Mouse (Mus musculus) cerebellum, adult 8-10 months (tissue): ENCODE measurements around the gene Map3k20.

Experiments used
- DNase-seq: peaks from one replicate; pipeline ENCODE4 v3.0.0; 2022

Gene Map3k20

DNA sequence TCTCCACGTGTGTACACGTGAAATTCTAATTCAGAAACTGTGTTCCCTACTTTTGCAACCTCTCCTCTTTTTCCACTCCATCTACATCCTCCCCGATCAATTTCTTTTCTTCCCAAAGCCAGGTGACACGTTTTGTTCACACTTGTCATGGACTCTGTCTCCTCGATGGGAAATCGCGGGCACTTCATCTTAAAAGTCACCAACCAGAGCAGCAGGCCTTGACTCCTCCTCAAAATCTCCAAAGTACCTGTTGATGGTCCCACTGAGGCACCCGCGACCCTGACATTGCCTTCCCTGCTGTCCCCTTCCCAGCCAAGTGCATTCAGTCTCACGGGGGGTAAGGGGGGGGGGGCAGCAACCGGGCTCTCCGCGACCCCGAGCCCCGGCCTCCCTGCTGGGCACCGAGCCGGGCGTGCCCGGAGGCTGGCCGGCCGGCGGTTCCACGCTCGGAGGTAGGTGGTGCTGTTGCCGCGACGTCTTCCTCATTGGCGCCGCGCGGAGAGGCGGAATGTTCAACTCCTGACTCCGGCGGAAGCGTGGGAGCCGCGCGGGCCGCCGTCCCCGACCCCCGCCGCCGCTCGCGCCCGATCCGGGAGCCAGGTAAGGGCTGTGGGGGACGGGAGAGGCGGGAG is at the start of gene Map3k20:
Gene Map3k20 (plus strand): TSS at position 382 of the 632 bp plus-strand sequence.
- no peak for DNase-seq

DNA sequence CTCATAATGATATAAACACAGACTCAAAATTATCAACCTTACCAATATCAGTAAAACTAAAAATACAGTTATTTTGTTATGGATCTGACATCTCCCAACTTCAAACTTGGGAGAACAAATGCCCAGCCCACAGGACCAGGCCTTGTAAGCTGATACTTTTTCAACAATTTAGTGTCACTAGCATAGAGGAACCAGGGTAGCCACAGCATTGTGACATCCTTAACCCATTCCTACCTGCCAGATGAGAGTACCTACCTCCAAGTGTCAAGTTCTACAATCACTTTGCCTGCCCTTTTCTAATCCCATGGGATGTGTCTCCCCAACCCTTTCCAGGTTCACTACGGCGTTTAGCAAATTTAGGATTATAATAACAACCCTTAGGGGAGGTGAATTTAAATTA is 47.0 kb upstream of the Map3k20 start:
- DNase-seq, result no peak

DNA sequence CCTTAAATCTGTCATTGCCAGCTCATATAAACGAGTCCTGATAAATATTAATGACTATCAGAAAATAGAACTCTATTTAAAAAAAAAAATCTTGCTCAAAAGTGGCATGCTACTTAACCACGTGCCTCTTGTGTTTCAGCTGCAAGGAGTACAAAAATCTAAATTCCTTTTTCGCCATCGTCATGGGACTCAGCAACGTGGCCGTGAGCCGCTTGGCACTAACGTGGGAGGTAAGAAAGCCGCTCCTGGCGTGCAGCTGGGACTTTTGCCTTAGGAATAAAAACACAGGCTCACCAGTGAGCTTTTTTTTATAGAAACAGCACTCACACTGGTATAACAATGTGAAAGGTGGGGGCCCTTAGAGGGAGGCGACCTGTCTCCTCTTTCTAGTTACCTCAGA is 46.5 kb upstream of the Map3k20 start:
- DNase-seq, result no peak

DNA sequence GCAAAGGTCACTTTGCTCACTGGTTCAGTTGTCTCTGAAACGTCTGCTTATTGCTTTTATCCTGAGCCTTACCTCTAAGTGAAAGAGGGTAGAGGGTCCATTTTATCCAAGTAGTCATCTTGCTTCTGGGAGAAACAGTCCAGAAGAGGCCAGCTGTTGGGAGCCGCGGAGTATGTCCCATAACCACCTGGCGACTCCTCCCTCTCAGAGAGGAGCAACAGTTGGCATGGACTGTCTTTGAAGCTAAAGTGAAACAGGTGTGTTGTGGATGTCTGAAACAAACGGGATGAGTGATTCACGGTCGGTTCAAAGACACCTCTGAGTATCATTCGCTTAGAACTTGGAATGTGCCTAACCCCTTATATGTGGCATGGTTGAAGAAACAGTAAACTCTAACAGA is 46.0 kb upstream of the Map3k20 start:
- no peak for DNase-seq

DNA sequence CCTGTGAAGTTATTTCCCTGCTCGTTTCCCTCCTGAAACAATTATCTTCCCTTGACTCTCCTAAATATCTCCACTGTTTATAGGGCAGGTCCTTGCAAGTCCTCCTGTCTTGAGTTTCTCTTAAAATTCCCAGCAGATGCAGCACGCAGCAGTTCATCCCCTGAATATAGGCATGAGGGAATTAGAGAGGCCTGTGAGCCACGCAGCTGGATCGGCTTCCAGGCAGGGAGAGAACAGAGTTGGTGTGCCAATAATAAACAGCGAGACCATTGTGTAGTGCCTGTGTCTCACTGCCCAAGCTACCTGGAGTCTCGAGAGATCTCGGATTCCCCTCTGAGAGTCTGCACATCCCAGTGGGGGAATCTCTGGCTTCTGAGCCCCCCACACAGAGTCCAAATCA is 45.4 kb upstream of the Map3k20 start:
- no peak for DNase-seq

DNA sequence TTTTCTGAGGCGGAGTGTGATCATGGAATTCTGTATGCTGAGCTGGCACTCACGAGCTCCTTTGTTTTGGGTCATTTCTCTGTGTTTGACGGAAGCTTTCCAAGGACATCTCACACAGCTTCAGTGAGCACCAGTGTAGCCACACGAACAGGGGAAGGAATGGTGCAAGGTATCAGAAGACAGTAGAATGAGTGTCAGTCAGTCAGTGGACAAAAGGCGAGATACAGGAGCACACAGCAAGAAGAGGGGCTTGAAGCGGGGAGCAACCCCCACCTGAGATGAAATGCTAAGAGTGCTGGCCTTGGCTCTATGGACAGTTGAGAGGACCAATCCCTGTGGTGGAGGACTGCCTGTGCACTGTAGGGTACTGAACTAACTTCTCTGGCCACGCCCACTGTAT is 44.7 kb upstream of the Map3k20 start:
- DNase-seq, result no peak

DNA sequence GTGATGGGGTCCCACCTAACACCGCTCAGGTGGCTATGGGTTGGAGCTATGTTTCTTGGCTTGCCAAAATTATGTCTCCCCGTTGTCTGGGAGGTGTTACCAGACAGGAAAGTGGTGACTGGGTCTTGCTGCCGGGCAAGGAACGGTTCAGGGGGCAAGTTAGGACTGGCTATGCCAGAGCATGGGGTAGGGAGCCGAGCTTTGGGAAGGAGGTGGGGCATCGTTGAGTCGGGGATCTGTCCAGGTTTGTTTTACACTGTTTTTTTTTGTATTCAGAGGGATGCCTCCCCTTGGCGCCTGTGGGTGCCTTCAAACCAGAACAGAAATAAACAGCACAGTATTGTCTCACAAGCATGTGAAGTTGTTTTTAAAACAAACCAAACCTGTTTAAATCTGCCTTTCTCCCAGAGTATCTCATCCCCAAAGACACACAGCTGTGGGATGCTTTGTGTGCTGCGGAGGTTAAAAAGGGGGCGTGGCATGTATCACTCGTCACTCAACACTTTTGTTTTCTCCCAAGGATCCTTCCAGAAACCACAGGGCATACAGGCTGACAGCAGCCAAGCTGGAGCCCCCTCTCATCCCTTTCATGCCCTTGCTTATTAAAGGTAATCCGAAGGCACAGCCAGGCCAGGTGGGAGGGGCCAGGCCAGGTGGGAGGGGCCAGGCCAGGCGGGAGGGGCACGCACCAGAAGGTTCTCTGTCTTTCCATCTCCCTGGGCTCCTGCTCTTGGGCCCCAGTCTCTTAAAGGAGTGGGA is 43.5 kb upstream of the Map3k20 start:
- DNase-seq, result no peak

DNA sequence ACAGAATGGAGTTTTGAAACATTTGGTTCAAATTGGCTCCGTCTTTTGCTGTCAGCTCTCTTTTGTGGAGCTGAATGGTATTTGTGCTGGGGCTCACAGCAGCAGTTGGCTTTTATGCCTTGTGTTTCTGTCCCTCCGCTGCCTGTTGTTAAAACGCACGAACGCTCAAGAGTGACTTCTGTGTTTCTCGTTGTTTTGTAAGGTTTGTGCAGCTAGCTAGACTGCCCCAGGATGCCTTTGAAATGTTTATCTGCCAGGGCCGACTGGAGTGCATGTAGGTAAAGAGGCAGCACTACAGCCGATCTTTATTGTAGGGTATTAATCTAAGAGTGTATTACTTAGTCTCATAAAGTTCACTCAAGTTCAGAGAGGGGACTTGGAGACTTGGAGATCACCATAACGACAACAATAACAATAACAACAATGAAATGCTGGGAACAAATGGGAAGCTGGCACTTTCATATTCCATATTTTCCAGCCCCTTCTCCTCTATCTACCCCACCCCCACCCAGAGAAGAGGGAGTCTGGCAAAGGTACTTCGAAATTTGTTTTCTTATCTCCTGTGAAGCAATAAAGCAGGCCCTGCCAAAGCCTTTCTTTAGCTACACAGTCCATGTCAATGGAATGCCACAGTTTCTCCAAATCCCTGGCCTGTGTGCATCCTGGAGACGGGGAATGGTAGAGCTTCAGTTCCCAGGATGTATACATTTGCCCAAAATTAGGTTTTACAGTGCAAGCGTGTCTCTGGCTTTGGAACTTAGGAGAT is 42.3 kb upstream of the Map3k20 start:
- no peak for DNase-seq

DNA sequence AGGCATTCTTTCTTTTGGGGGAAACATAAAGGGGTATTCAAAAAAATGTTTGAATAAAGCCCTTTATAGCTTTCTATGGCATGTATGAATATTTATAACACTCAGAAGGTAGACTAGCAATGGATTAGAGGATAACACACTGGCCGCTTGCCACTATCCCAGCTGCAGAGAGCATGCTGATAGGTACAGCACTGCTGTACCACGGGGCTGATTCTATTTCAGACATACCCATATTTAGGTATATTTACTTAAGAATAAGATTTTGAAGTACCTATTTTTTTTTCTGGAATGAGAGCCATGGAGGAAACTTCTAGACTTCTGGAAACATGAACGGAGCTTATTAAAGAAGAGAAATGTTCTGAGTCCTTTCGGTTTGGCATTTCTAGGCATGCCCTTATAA is 39.8 kb upstream of the Map3k20 start:
- DNase-seq, result no peak

DNA sequence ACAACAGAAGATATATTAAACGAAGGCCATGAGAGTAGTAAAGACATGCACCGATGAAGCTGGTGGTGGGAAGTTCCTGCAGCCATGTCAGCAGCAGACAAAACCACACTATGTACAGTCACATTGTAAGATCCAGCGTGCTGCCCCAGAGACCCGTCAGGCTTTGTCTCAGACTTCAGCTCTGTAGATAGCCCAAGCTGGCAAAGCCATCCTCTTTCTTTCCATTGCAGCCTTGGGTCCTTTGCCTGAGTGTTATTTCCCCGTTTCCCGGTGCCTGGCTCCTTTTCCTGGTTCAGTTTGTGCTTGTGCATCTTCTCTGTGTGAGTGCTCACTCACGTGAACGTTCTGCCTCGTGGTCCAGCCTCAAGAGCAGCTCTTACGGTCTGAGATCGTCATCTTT is 39.1 kb upstream of the Map3k20 start:
- no peak for DNase-seq

DNA sequence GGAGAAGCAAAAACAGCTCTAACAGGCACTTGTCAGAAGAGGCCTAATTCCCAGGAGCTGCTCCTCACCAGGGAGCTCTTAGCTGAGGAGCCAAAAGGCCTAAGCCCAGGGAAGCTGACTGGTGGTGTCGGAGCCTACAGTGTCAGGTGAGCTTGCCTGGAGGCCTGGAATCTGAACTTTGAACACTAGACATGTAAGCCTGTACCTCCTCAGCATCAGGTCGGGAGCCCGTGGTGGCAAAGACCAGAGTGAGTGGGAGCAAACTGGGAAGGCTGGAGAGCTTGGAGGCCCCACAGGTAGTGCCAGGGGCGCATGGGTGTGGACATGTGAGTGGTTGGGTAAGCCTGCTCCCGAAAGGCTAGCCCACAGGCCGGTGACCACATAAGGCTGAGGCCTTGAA is 37.6 kb upstream of the Map3k20 start:
- DNase-seq, result no peak

DNA sequence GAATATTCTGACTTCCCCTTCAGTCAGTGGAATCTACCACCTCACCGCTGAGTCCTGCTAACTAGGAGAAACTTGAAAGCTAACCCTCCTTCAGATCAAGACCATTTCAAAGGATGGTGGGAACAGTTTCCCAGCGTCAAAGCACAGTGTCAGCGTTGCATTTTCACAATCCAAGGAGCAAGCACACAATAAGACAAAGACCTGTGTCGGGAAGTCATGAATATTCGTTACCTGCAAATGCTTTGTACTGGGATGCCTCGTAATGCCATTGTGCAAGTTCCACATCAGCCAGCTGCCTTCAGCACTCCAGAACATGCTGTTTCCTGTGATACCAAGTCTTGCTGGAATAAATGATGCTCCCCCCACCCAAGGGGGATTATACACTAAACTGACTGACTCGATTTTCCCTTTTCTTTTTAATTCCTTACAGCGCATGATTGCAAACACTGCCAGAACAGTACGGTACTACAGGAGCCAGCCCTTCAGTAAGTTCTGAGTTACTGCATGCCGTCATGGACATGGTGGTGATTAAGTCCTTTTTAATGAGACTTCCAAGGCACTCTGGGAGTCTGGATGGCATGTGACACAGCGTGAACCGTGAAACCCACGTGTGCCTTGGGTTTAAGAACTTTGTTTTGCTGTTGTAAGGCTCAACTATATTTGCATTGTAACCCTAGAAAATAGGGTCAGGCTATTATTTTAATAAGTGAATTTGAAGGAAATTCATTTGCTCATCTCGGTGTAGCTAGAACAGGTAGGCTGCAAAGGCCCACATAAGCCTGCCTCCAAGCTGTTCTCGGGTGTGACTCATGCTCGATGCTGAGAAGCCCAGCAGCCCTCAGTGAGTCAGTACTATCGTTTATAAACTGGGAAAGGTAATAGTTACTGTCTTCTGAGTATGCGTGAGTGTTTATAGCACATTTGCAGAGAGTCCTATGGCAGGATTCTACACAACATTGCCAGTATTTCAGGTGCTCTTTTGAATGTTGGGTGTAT is 32.6 kb upstream of the Map3k20 start:
- no peak for DNase-seq

DNA sequence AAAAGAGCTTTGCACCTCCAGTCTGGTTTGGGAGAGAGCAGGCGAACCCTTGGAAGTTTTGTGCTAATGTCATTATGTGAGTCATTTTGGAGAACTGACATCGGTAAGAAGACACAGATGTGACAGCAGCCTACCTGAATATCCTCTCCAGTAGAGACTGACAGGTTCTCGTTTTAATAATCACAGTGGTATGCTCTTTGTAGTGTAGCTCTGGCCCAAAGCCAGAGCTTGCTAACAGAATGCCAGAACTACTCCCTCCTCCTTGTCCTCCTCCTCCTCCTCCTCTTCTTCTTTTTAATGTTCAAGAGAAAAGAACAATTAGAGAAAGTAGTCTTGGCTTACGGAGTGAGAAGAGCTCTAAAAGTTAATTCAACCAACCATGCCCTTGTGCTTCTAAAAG is 31.6 kb upstream of the Map3k20 start:
- DNase-seq, result no peak

DNA sequence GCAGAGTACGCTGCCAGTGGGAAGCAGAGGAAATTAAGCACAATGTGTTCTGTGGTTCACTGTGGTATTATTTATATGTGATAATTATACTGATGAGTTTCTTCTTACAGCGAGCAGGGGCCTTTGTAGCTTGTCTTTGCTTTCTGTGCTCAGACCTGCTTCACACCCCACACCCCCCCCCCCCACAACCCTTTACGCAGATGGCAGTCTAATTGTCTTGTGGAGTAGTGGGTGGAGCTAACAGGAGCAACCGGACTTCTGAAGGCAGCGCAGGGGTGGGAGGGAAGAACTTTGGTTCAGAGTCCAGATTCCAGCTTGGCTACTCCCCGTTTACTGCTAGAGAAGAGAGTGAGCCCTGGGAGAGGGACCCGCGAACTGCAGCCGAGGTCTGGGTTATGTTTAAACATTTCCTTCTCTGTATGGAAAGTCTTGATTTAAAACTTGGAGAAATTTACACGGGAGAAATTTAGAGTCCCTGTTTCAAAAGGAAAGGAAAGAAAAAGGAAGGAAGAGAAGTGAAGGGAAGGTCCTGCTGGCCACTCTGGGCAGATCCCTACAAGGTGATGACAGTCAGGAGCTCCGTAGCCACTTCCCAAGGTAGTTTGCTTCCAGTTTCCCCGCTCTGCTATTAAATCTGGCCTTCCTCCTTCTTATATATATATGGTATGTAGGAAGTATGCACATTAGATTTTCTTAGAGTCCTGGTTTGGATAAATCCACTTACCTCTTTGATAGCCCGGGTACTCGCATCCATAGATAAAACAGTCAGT is 30.4 kb upstream of the Map3k20 start:
- DNase-seq, result no peak

DNA sequence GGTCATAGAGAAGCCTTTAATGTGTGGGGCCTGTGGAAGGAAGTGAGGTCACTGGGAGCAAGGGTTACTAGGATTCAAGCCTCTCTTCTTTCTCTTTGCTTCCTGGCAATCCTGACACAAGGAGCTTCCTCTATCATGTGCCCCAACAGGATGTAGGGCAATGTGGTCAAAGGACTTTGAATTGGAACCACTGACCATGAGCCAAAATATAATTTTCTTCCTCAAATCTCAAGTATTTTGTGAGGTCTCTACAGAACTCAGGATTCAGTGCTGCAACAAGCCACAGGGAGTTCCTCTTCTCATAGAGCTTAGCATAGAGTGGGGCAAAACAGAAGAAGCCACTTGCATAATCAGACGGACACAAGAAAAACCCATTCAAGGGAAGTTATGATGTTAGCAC is 24.7 kb upstream of the Map3k20 start:
- no peak for DNase-seq

DNA sequence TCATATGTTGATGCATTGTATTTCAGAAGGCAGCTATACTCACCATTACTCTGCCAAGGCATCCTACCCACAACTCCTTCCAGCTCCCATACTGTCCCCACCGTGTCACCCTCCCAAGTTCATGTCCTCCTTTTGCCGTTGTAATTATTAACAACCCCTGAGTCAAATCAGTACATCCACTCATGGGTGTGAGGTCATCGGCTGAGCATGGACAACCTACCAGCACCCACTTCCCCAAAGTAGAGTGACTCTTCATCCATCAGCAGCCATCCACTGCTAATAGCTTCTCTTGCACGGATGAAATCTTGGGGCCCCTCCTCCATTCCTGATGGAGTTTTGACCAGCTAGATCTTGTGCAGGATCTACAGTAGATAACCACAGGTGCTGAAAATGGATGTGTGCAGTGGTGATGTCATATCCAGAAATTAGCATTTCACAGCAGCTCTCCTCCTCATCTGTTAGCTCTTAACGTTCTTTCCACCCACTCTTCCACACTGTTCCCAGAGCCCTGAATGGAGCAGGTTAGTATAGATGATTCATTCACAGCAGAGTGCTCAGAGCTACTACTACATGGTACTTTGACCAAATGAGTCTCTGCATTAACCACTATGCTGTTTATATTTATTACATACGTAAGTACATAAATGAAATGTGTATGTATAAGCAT is 22.5 kb upstream of the Map3k20 start:
- no peak for DNase-seq

DNA sequence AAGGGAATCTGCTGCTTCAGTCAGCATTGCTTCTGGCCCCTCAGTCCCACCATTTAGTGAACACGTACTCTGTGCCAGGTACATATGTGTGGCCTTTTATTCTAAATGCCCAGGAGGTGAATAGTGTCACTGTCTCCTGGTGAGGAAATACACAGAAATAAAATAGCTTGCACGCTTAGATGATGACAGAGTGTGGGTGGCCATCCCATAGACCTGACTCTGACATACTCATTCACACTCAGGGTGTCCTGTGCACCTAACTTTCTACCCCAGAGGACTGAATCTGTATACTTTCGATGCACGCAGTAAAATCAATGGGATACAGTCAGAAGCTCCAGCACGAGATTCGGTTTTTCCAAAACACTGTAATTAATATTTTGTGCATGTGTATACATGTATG is 18.0 kb upstream of the Map3k20 start:
- no peak for DNase-seq

DNA sequence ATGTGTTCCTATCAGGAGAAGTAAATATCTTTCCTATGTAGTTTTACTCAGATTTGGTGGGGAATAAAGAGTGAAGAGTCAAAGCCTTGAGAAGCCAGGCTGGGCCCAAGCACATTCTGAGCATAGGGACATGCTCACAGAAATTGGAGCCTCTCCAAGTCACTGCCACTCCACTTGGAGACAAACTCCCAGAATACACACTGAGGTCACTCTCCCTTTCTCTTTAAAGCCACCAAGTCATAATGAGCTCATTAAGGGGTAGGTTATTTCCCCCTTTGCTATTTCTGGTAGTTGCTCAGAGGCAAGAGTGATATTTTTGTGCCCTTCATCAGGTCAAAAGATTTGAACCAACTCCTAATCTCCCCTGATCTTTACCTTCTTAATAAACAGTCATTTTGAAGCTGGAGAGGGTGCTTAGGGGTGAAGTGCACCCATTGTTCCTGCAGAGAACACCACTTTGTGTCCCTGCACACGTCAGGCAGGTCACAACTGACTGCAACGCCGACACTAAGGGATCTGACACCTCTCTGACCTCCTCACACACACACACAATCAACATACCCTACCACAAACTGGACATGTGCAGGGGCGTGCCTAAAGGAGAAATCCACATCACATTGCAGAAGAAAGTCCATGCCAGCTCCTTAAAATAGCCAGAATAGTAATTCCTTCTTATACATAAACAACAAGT is 15.6 kb upstream of the Map3k20 start:
- DNase-seq, result no peak

DNA sequence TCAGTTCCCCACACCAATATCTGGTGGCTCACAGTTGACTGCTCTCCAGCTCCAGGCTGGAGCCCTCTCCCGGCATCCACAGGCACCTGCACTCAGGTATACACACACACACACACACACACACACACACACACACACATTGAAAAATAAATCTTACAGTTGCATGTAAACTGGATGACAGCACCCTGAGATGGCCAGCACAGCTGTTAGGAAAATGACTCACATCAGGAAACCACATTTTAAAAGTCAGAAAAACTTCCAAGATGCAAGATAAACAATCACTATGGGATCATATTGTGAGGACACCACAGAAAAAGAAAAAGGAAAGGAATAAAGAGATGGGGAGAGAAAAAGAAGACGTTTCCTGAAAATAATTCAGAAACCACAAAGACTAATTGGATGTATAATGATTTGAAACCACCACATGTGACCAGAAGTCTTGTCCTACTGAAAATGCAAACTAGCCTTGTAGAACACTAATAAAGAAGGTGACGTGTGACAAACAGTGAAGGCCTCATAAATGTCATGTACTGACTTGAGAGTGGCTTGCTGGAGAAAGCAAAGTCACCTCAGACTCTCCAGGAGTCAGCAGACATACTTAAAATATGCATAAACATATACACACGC is 7.1 kb upstream of the Map3k20 start:
- no peak for DNase-seq

DNA sequence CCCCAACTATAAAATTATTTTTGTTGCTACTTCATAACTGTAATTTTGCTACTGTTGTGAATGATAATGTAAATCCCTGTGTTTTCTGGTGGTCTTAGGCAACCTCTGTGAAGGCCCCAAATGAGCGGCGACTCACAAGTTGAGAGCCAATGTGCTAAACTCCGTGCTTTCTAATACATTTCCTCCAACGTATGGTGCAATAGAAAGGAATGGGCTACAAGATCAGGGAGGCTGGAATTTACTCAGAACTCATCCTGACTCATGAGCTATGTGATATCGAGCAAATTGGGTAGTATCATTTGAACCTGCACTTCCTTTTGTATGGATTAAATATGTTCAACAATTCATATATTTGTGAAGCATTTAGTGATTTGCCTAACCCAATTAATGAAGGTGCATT is 4.9 kb upstream of the Map3k20 start:
- no peak for DNase-seq
